Mouse (Mus musculus) adrenal gland, adult (tissue): ENCODE results near the gene Rbm11.

Experiments
- DNase-seq, 2 experiments: peaks; one replicate each; pipeline ENCODE4 v3.0.0; 2022 to 2023; ENCODE audit warnings: low spot score in 1 of 2; ENCODE audit not compliant: inconsistent age in 2 of 2

Gene Rbm11

DNA sequence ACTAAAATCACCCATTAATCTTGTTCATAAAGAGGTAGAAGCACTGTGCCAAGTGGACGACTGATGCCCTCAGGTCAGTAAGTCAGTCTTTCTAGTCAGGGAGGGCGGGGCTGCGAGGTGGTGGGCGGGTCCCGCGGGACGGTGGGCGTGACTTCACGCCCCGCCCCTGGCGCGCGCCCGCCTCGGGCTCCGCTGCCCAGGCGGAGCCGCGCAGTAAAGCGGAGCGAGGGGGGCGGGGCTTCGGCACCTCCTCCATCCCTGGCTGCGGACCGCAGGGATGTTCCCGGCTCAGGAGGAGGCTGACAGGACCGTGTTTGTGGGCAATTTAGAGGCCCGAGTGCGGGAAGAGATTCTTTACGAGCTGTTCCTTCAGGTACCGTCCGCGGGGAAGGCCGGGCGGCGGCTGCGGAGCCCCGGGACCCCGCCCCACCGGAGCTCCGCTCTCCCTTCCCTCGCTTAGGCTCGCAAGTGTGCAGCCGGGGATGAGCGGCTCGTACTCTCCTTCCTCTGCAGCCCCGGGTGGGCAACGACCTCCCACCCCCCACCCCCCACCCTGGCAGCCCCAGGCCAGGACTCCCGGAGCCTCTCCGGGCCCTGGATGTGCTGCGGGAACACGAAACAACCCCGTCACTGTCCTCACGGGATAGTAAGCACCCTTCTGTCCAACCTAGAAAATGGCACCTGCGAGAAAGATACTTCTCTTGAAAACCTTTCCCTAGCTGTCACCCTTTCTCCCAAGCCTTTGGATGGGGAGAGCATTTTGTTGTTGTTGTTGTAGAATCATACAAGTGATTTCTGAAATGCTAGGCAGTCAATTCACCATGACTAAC lies at the start of gene Rbm11:
Gene Rbm11, plus strand, starts transcription at position 174 of the 830 bp plus-strand sequence.
- peak; percentile 86 to 95 for DNase-seq

DNA sequence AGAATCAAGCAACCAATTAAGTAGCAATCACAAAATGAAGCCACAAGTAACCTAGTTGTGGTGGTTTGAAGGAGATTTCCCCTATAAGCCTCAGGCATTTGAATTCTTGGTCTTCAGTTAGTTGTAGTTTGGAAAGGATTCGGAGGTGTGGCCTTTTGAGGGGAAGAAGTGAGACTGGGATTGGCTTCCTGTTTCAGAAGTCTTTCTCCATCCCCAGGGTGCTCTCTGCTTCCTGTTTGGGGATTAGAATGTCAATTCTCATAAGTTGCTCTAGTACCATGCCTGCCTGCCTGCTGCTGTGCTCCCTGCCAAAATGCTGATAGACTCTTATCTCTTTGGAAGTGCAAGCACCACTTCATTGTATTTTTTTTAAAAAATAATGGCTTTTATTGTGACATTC lies 47.3 kb upstream of the Rbm11 start:
- DNase-seq, result no peak

- no peak for DNase-seq
Observed at GRCm38 (mm10) chr16:75562910-75563309, 29.7 kb upstream of the Rbm11 start.

DNA sequence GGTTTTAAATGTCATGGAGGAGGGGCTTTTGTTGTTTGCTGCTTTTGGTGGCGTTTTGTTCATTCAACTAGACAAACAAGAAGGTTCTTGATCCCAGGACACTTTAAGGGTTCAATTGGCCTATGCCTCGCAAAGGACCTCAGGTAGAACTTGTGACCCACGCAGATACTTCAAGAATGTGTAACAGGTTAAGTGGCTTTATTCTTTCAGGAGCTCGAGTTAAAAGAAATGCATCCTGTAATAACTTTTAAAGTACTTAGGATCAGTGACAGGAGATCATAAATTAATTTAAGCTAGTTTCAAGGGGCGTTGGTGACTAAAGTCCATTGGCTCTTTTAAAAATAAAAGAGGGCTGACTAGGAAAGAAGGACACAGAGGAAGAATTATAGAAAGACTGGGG lies 10.4 kb upstream of the Rbm11 start:
- DNase-seq, result no peak

- no peak for DNase-seq
Observed at GRCm38 (mm10) chr16:75585961-75586360, 6.7 kb upstream of the Rbm11 start, which contains the start of gene Lipi. TSS of gene Lipi (minus strand) at chr16:75586061.

DNA sequence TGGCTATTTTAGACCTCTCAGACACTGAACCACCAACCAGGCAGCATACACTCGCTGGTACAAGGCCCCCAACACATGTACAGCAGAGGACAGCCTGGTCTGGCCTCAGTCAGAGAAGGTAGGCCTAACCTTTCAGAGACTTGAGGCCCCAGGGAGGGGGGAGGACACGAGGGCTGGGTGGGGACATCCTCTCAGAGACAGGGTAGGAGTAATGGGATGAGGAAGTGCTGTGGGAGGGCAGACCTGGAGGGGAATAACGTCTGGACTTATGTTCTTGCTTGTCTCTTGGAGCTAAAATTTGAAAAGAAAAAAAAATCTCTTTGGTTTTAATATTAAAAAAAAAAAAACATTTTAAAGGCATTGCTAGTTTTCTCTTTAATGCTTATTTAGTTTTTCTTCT lies 6.2 kb upstream of the Rbm11 start:
- no peak for DNase-seq

DNA sequence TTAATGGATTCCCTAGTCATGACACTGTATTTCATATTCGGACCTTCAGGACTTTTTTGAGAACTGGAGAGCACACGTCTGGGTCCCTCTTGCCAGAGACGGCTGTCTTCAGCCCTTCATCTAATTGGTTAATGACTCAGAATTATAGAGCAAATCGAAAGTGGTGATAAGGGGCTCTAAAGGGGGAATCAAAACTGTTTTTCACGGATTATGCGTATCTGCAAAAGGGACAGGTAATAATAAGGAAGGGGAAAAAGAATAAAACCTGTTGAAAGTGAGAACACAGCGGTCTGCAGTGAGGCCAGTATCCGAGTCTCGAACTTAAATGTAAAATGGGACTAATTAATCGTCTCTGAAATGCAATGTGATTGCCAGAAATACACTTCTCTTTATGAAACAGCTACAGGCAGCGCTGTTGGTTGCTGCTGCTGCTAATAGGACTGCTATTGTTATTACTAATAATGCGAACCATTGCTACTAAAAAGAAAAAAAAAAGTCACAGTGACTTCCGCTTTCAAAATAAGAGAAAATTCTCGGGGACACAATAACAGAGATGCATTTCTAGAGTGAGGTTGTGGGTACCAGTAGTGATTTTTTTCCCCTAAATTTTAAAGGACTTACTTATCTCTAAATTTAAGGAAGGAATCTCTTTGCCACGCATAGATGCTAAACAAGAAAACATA lies 998 bp downstream of the Rbm11 start:
- peak in 1 of 2 experiments; percentile 57 for DNase-seq

DNA sequence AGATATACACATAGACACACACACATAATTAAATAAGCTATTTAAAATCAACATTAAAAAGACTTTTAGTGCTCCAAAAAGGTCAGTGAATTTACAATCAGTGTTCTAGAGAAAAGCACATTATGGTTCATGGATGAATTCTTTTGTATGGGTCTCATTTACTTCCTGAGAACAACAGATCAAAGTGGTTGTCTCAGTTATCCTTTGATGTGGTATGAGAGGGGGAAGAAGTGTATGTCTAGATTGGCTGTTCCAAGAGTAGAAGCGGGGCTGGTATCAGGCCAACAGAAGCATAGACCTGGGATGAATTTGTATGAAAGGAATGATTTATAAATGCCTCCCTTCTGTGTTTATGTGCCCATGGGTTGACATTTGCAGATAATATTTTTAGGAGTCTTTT lies 13.8 kb downstream of the Rbm11 start:
- no peak for DNase-seq

DNA sequence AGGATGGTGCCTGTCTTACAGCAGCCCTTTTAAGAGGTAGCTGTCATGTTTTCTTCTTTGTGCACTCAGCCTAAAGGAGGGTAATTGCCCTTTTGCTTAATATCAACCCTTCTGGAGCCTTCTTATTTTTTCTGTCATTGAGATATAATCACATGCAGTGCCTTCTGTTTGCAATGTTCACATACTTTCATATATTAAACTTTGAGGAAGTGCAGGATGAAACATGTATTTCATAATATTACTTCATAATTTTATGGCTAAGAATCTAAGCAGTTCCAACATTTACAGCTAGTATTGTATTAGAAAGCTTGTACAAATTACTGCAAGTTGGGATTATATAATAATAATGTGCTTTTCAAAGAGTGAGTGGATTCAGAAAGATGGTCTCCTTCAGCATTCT lies 19.9 kb downstream of the Rbm11 start:
- DNase-seq, result no peak

DNA sequence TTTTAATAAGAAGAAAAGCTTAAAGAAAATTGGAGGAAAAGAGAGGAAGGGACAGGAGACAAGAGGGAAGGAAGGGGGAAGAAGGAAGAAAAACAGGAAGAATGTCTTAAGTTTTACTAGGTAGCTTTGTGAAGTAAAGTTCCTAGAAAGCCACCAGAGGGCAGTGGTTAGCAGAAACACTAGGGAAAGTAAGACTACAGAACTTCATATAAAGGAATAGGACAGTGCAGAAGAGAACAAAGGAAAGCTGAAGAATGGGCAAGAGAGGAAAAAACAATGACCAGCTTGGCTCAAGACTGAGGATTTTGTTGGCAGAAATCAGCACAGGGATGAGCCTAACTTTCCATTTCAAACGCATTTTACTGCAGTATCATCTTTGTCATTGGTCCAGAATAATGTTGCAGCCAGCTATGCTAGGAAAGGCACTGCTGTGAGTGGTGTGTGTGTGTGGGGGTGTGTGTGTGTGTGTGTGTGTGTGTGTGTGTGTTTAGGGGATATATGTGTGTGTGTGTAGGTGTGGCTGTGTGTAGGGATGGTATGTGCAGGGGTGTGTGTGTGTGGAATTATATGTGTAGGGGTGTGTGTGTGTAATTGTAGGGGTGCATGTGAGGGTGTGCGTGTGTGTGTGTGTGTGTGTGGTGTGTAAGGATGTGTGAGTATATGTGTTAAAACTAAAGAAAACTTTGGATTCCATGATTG lies 25.2 kb downstream of the Rbm11 start:
- DNase-seq, result peak in 1 of 2 experiments; percentile 56

- no peak for DNase-seq
Observed at GRCm38 (mm10) chr16:75627862-75628261, 35.2 kb downstream of the Rbm11 start.
